Mouse (Mus musculus) midbrain, embryonic 13.5 days (tissue): ENCODE data around the gene Fmod. TPM values are rescaled to one million over a fixed set of nuclear protein-coding genes. Genes with fewer than 3 reads are reported as not detected.

Experiments used
- ATAC-seq: fragments of 200-750 bp; cut with Nextera tagmentation; 2 replicates; pipeline ENCODE4 v1.8.0; 2017; ENCODE audit warnings: mild to moderate bottlenecking, moderate TSS enrichment, moderate library complexity
- H3K27ac ChIP-seq: fragments of 300-500 bp; sonication (generic); 2 replicates; pipeline ENCODE4 v1.5.1; 2015; ENCODE audit warnings: inconsistent platforms, mild to moderate bottlenecking, moderate library complexity
- H3K27me3 ChIP-seq: fragments of 300-500 bp; sonication (generic); 2 replicates; pipeline ENCODE4 v1.6.1; 2015; ENCODE audit warnings: mild to moderate bottlenecking, inconsistent platforms
- H3K36me3 ChIP-seq: fragments of 300-500 bp; sonication (generic); 2 replicates; pipeline ENCODE4 v1.6.1; 2015; ENCODE audit warnings: mild to moderate bottlenecking, inconsistent platforms
- H3K4me1 ChIP-seq: fragments of 300-500 bp; sonication (generic); replicated peaks from 2 replicates; pipeline ENCODE4 v1.6.1; 2015; ENCODE audit warnings: inconsistent platforms
- H3K4me2 ChIP-seq: fragments of 300-500 bp; sonication (generic); replicated peaks from 2 replicates; pipeline ENCODE4 v1.6.1; 2015; ENCODE audit warnings: moderate library complexity, mild to moderate bottlenecking, inconsistent platforms
- H3K4me3 ChIP-seq: fragments of 300-500 bp; sonication (generic); replicated peaks from 2 replicates; pipeline ENCODE4 v1.5.1; 2015; ENCODE audit warnings: mild to moderate bottlenecking, inconsistent platforms
- H3K9ac ChIP-seq: fragments of 300-500 bp; sonication (generic); replicated peaks from 2 replicates; pipeline ENCODE4 v1.6.1; 2015; ENCODE audit warnings: mild to moderate bottlenecking, inconsistent platforms
- H3K9me3 ChIP-seq: fragments of 300-500 bp; sonication (generic); 2 replicates; pipeline ENCODE4 v1.6.1; 2016; ENCODE audit warnings: mild to moderate bottlenecking, inconsistent platforms
- WGBS: fragments of 180-500 bp; shearing (Covaris S2); methylation state at CpG from one replicate; pipeline ENCODE4 v1.1.7; 2015; 5-methylcytosine and 5-hydroxymethylcytosine counted together
- polyA plus RNA-seq: library from polyadenylated mRNA; unstranded; fragments of >200 nt; fragmentation: Nextera tagmentation; extraction: Ambion mirVana; gene quantifications from 2 replicates; pipeline ENCODE4 v1.2.1, GENCODE M21; 2015

Fmod gene
- 5.5 and 5.7 TPM in 2 replicates for polyA plus RNA-seq

DNA sequence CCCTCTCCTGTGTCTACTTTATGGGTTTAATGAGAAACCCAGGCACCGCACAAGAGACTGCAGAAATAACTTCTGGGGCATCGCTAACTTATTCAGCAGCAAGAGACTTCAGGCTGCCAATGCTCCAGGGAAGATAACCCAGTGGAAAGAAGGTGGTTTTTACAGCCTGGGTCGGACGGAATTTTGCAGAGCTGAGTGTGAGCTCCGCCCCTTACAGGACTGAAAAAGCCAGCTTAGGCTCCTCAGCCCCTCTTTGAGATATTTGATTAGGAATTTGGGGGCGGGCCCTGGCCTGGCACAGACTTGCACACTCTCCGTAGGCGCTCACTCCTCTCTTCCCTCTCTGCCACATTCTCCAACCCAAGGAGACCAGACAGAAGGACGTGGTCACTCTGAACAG is at the start of gene Fmod:
Gene Fmod, plus strand, starts transcription at position 83 of the 400 bp plus-strand sequence.
- WGBS: 51% methylated on average over 9 of the region's 9 CpGs
- ATAC-seq: no peak

DNA sequence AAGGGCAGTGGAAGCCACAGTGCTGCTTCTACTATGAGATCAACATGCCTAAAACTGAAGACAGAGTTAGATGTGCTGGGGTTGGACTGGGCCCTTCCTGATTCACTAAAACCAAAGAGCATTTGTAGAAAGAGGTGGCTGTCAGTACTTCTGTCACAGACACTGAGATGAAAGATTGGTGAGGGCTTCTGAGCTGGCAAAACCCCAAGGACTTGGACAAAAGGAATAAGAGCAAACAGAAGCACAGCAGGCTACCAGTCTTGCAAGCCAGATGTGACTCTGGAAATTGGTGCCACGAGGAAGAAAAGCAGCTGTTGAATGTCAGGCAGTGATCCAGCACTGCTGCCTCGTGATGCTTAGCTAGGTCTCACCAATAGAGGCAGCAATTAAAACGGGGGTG is 48.2 kb upstream of the Fmod start:
- Histone ChIP-seq H3K4me2 (no peak overlapping the region), H3K9ac (no peak overlapping the region), H3K36me3 (no peaks in the 10 kb centered on the region), H3K9me3 (no peaks in the 10 kb centered on the region), H3K4me1 (no peaks in the 10 kb centered on the region), H3K27ac (no peak overlapping the region), H3K4me3 (no peak overlapping the region), H3K27me3 (no peaks in the 10 kb centered on the region)
- no peak for ATAC-seq
- 8% methylated on average over 3 of the region's 3 CpGs for WGBS

More for the DNA sequence above, at the start of gene Fmod:
- Histone ChIP-seq H3K27me3 (no peaks in the 10 kb centered on the region), H3K4me3 (no peak within 1 kb of the TSS), H3K4me2 (no peak within 1 kb of the TSS), H3K9me3 (no peaks in the 10 kb centered on the region), H3K27ac (no peak within 1 kb of the TSS), H3K9ac (no peak within 1 kb of the TSS), H3K36me3 (no peaks in the 10 kb centered on the region), H3K4me1 (peaks cover 7% of the 10 kb centered on the region)

DNA sequence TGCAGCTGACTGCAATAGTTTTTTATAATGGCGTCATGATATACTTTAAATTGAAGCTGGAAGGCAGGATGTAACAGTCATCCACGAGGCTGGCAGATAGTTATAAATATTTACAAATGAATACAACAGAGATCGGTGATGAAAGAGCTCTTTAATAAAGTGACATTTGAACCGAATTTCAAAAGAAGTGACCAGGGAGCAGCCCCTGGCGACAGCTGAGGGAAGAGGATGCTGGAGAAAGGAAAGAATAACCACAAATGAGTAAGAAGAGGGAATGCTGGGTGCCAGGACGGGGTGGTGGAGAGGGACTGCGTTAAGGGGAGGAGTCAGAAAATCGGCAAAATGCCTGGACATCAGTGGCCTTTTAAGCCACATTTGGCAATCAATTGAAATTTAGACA is 45.8 kb upstream of the Fmod start:
- no peak overlapping the region for H3K4me2 ChIP-seq
- H3K27ac ChIP-seq: no peak overlapping the region
- H3K9me3 ChIP-seq: no peaks in the 10 kb centered on the region
- no peaks in the 10 kb centered on the region for H3K4me1 ChIP-seq
- no peaks in the 10 kb centered on the region for H3K36me3 ChIP-seq
- no peak overlapping the region for H3K9ac ChIP-seq
- no peak overlapping the region for H3K4me3 ChIP-seq
- ATAC-seq: no peak
- H3K27me3 ChIP-seq: no peaks in the 10 kb centered on the region
- 71% methylated on average over 8 of the region's 8 CpGs for WGBS

DNA sequence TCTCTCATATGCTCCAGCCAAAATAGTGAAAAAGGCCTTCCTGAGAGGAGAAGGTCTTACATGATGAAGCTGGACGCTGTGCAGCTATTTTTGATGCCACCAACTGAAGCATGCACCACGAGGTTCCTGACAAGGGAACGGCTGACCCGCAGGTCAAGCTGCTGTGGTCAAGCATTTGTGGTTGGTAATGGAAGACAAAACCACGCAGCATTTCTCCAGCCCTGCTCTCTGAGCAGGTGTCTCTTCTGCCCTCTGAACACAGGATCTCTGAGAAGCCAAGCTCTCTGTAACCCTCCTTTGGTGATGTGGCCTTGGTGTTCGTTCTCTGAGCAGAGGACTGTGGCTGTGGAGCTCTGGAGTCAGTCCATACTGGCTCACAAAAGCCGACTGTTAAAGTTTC is 31.6 kb upstream of the Fmod start:
- H3K4me3 ChIP-seq: no peak overlapping the region
- 74% methylated on average over 7 of the region's 7 CpGs for WGBS
- H3K9me3 ChIP-seq: no peaks in the 10 kb centered on the region
- H3K9ac ChIP-seq: no peak overlapping the region
- ATAC-seq: no peak
- H3K4me2 ChIP-seq: no peak overlapping the region
- no peaks in the 10 kb centered on the region for H3K36me3 ChIP-seq
- no peak overlapping the region for H3K27ac ChIP-seq
- H3K4me1 ChIP-seq: no peaks in the 10 kb centered on the region
- H3K27me3 ChIP-seq: no peaks in the 10 kb centered on the region

DNA sequence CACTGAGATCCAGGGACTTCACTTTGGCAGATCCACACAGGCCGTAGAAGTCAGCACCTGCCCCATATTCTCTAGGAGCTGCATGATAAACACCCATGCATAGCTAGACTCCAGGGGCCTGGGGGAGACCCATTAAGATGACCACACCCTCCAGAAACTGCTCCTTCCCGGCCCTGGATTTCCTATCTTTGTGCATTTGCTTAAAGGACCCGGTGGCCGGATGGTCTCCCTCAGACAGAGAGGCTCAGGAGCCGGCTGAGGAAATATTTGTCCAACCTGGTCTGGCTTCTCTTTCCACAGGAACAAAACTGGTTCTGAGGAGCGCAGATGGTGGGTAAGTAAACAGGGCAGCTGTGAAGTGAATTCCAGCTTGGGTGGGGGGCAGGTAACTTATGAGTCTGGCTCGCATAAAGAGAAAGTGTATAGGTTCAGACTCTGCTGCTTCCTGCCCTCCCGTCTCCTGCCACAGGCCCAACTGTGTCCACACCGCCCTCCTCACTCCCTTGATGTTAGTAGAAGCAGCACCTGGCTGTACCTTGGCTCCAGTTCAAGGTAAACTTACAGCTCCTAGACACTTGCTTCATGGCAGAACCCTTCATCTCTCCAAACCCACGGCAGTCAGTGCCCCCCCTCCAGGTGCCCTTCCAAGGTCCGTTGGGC is 30.8 kb upstream of the Fmod start:
- Histone ChIP-seq H3K27me3 (no peaks in the 10 kb centered on the region), H3K4me1 (no peaks in the 10 kb centered on the region), H3K4me3 (no peak overlapping the region), H3K9ac (no peak overlapping the region), H3K9me3 (no peaks in the 10 kb centered on the region), H3K36me3 (no peaks in the 10 kb centered on the region), H3K27ac (no peak overlapping the region), H3K4me2 (no peak overlapping the region)
- ATAC-seq: no peak
- WGBS: 89% methylated on average over 11 of the region's 11 CpGs

DNA sequence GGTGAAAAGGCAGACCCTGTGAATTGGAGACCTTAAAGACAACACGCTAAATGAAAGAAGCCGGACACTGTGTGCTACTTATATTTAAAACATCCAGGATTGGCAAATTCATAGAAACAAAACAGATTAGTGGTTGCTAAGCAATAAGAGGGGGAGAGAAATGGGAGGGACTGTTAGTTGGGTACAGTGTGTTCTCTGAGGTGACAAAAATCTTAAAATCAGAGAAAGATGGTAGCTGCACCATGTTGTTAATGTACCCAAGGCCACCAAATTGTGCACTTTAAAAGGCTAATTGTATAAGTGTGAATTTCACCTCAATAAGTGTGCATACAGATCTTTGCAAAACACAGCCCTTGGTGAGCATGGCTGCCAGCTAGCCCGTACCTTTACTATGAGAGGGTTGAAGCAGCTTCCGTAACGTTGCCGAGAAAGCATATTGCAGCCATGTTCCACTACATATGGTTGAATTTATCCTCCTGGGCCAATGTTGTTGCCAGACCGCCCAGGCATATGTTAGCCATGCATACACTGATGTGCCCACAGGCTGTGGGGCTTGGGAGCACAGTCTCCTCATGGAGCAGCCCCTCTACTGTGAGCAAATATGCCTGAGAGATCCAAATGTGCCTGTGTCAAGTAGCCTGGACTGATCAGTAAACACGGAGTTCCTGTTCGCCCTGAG is 12.6 kb upstream of the Fmod start:
- WGBS: 87% methylated on average over 9 of the region's 9 CpGs
- Histone ChIP-seq H3K9me3 (no peaks in the 10 kb centered on the region), H3K4me3 (no peak overlapping the region), H3K9ac (no peak overlapping the region), H3K27ac (no peak overlapping the region), H3K4me2 (no peak overlapping the region), H3K36me3 (no peaks in the 10 kb centered on the region), H3K4me1 (no peaks in the 10 kb centered on the region), H3K27me3 (no peaks in the 10 kb centered on the region)
- ATAC-seq: no peak

DNA sequence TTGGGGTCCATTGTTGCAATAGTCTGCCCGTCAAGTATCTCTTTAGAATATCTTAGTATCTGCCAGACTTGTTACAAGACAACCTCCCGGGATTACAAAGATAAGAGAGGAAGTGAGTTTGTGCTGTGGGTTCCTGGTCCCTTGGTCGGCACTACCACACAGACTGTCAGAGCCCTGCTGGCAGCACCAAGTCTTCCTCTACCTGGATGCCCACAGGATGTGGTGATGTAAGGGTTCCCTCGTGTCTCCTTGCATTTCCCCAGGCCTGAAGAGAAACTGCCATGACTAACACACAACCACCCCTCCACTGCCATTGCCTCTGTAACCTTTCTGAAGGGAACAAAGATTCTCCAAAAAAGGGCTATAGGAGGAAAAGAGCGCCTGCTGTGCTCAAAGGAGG is 11.1 kb upstream of the Fmod start:
- ATAC-seq: no peak
- H3K36me3 ChIP-seq: no peaks in the 10 kb centered on the region
- WGBS: 66% methylated on average over 5 of the region's 5 CpGs

DNA sequence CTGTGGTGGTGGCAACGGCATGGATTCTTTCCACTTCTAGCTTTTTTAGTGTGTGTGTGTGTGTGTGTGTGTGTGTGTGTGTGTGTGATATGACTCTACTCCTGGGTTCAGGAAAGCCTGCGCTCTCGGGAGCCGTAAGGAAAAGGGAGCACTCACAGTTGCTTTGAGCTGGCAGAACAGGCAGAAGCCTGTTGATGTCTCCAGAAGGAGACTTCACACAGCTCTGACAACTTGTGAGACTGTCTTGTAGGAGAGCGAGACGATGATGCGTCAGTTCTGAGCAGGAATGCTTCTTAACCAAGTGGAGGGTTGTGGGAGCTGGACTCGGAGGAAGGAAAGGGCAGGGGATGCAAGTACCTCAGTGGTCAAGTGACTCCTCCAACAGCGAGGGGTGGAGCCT is 10.3 kb upstream of the Fmod start:
- 91% methylated on average over 9 of the region's 9 CpGs for WGBS
- H3K4me1 ChIP-seq: no peaks in the 10 kb centered on the region
- H3K9me3 ChIP-seq: no peaks in the 10 kb centered on the region
- no peaks in the 10 kb centered on the region for H3K36me3 ChIP-seq
- no peak overlapping the region for H3K27ac ChIP-seq
- H3K27me3 ChIP-seq: no peaks in the 10 kb centered on the region
- H3K4me3 ChIP-seq: no peak overlapping the region
- no peak overlapping the region for H3K9ac ChIP-seq
- no peak for ATAC-seq
- no peak overlapping the region for H3K4me2 ChIP-seq

More for the DNA sequence above, 11.1 kb upstream of the Fmod start:
- H3K4me2 ChIP-seq: no peak overlapping the region
- H3K27me3 ChIP-seq: no peaks in the 10 kb centered on the region
- H3K4me3 ChIP-seq: no peak overlapping the region
- H3K9ac ChIP-seq: no peak overlapping the region
- no peaks in the 10 kb centered on the region for H3K4me1 ChIP-seq
- no peak overlapping the region for H3K27ac ChIP-seq
- H3K9me3 ChIP-seq: no peaks in the 10 kb centered on the region

DNA sequence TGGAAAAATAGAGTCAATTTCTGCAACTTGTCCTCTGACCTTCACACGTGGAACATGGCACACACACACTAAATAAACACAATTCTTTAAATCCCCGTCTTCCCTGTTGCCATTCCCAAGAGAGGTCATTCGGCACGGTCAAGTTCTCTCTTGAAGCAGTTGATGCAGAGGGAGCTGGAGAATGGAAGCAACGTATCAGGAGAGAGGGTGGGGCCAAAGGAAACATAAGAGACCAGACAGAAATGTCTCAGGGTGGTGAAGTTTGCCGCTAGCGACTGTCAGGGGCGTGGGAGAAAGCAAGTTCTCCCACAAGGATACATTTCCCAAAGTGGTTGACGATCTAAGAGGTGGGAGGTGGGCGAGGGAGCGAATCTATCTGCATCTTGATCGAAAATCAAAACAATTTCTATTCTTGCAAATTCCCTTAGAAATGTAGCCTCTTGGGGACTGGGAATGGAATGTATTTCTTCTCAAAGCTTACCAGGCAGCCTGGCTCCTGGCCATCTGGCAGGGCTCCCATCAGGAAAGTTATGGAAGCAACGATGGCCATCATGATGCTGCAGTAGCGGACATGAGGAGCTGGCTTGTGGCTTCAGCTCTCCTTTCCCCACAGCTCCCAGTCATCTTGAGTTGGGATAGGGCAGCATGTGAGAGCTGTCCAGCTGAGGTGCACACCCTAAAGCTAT is 8.8 kb upstream of the Fmod start:
- H3K36me3 ChIP-seq: no peaks in the 10 kb centered on the region
- no peak overlapping the region for H3K4me3 ChIP-seq
- H3K4me1 ChIP-seq: no peaks in the 10 kb centered on the region
- H3K27ac ChIP-seq: no peak overlapping the region
- H3K9me3 ChIP-seq: no peaks in the 10 kb centered on the region
- H3K4me2 ChIP-seq: no peak overlapping the region
- ATAC-seq: no peak
- no peaks in the 10 kb centered on the region for H3K27me3 ChIP-seq
- 87% methylated on average over 14 of the region's 14 CpGs for WGBS
- no peak overlapping the region for H3K9ac ChIP-seq

DNA sequence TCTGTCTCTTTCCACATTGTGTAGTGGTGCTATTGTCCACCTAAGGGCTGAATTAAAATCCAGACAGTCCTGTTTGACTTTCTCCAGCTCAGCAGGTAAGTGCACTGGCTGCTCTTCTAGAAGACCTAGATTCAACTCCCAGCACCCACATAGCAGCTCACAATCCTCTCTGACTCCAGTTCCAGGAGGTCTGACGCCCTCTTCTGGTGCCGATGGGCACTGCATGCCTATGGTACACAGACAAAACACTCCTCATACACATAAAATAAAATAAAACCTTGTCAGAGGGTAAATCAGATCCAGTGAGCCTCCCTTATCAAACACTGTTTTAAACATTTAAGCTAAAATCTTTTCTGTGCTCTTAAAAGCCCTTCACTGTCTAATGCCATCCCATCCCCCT is 562 bp upstream of the Fmod start:
- 71% methylated on average over 2 of the region's 2 CpGs for WGBS
- ATAC-seq: no peak
- Histone ChIP-seq H3K4me2 (no peak overlapping the region), H3K9ac (no peak overlapping the region), H3K27me3 (no peaks in the 10 kb centered on the region), H3K27ac (no peak overlapping the region), H3K4me3 (no peak overlapping the region), H3K9me3 (no peaks in the 10 kb centered on the region), H3K4me1 (no peaks in the 10 kb centered on the region), H3K36me3 (no peaks in the 10 kb centered on the region)

DNA sequence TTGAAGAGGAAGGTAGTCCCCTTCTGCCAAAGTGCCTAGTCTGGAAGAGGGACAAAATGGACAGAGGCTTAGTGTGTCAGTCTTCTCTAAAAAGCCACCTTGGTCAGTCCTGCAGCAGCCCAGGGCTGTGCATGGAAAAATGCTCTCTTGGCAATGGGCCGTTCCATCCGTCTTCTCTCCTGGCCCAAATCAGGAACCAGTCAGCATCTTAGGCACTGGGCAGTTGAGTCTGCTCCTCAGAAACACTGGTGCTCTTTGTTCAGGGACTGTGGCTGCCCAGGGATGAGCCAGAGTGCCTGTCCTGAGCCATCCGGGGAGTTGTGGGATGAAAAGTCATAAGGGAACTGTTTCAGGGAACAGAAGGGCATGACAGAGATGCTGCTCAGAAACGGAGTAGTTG is 1.3 kb downstream of the Fmod start:
- no peak overlapping the region for H3K9ac ChIP-seq
- H3K4me2 ChIP-seq: no peak overlapping the region
- peaks cover 18% of the 10 kb centered on the region for H3K4me1 ChIP-seq
- no peak overlapping the region for H3K4me3 ChIP-seq
- H3K36me3 ChIP-seq: no peaks in the 10 kb centered on the region
- H3K27me3 ChIP-seq: no peaks in the 10 kb centered on the region
- no peaks in the 10 kb centered on the region for H3K9me3 ChIP-seq
- H3K27ac ChIP-seq: no peak overlapping the region
- 89% methylated on average over 4 of the region's 4 CpGs for WGBS
- no peak for ATAC-seq

DNA sequence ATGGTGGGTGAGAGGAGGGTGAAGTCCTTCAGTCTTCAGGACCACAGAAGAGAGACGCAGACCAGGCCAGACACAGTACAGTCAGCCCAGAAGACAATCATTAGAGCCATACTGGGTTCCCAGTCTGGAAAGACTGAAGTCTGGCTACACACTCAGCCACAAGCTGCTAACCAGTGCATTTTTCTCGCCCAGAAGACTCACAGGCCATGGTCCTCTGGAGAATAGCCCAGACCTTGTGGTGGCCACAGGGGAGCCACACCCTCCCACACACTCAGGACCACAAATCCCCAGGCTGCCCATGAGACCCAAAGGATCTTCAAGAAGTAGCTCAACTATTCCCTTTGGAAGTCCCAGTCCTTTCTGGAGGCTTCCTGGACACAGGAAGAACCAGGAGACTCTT is 2.3 kb downstream of the Fmod start:
- no peak overlapping the region for H3K4me3 ChIP-seq
- 85% methylated on average over 2 of the region's 2 CpGs for WGBS
- no peak overlapping the region for H3K9ac ChIP-seq
- no peaks in the 10 kb centered on the region for H3K9me3 ChIP-seq
- H3K36me3 ChIP-seq: no peaks in the 10 kb centered on the region
- no peak overlapping the region for H3K27ac ChIP-seq
- ATAC-seq: no peak
- H3K27me3 ChIP-seq: no peaks in the 10 kb centered on the region
- peaks cover 21% of the 10 kb centered on the region for H3K4me1 ChIP-seq
- no peak overlapping the region for H3K4me2 ChIP-seq
